Comparison of ENCODE assay signal across 8 mouse cellular contexts in genomic region chr19:46490634-46491033, GRCm38 (mm10). TPM values are rescaled to one million over a fixed set of nuclear protein-coding genes. Genes with fewer than 3 reads are reported as not detected.
DNase-seq lines count a peak whose midpoint lies in the region; ATAC-seq and TF ChIP-seq lines count a peak whose summit lies in the region.

No protein-coding gene starts in this region.

- peaks cover 18% of the 10 kb centered on the region for H3K36me3 ChIP-seq in lung, embryonic 14.5 days (ENCODE audit: insufficient read depth)

- DNase-seq in cerebellum, adult 9-11 months, result peak; percentile 15
- DNase-seq in cerebellum, adult 8-10 months, result no peak
- DNase-seq in lung, embryonic 14.5 days, result peak; percentile 74
- DNase-seq in lung, adult 2 months, result no peak
- DNase-seq in fibroblast of lung, adult 2 months (ENCODE audit: low read depth), result peak; percentile 66
- peak; percentile 62 to 80 for DNase-seq in lung, postnatal 4 days
- DNase-seq in layer of hippocampus, postnatal 14 days (ENCODE audit: low spot score in 2 of 2), result no peak
- DNase-seq in ovary, postnatal 10 days (ENCODE audit: low spot score), result no peak

- H3K4me2 ChIP-seq in lung, embryonic 14.5 days, result no peak overlapping the region

- H3K4me1 ChIP-seq in lung, embryonic 14.5 days (ENCODE audit: insufficient read depth), result peaks cover 2% of the 10 kb centered on the region; the same call in 1 of the 2 replicates
- H3K4me1 ChIP-seq in lung, adult 2 months (ENCODE audit: control insufficient read depth, insufficient read depth, low read length), result peaks cover 14% of the 10 kb centered on the region

- TF ChIP-seq POLR2A in lung, adult 2 months (IDR thresholded peaks at IDR 0.05; ENCODE audit: borderline replicate concordance, extremely low read depth, low read depth, low read length), result no peak

- no peak overlapping the region for H3K27ac ChIP-seq in lung, embryonic 14.5 days (ENCODE audit: low read depth)

- peak; percentile 50 for ATAC-seq in lung, embryonic 14.5 days (ENCODE audit: insufficient read depth)

- peak; percentile 35 for TF ChIP-seq CTCF in lung, embryonic 14.5 days (IDR thresholded peaks at IDR 0.05; ENCODE audit: low read depth)
- no peak for TF ChIP-seq CTCF in lung, adult 2 months (IDR thresholded peaks at IDR 0.05; ENCODE audit: insufficient read depth, low read length)

- no peak overlapping the region for H3K9ac ChIP-seq in lung, embryonic 14.5 days

- no peaks in the 10 kb centered on the region for H3K27me3 ChIP-seq in lung, embryonic 14.5 days (ENCODE audit: insufficient read depth, low read length)

- H3K9me3 ChIP-seq in lung, embryonic 14.5 days (ENCODE audit: low read depth, low read length), result no peaks in the 10 kb centered on the region

- no peak overlapping the region for H3K4me3 ChIP-seq in lung, embryonic 14.5 days (ENCODE audit: low read depth, low read length)
- H3K4me3 ChIP-seq in lung, adult 2 months (replicated peaks; ENCODE audit: extremely low read depth, low read depth, low read length), result no peak overlapping the region

- 5% methylated on average over 2 of the region's 2 CpGs for WGBS in lung, embryonic 14.5 days
- 2% methylated on average over 2 of the region's 2 CpGs for WGBS in lung, adult 2 months

RNA-seq across cellular contexts. Expression of gene Trim8, which starts 10.9 kb away (rescaled TPM):
- polyA plus RNA-seq in lung, embryonic 14.5 days (2014; fragmentation: Nextera tagmentation; extraction: Ambion mirVana), result 28.3 and 31.0 TPM in 2 replicates
- polyA plus RNA-seq in lung, adult 2 months (2012; rRNA removed), result 87.2 and 115 TPM in 2 replicates
- 100 to 1,000 TPM in 1 of 2 experiments, 10 to 100 TPM in 1; 98.9 to 110 TPM for total RNA-seq in layer of hippocampus, postnatal 14 days (2021)

Comparison
In these comparisons a context has a peak if more than half of its experiments do, and no peak if none do; other contexts are left out.
1. DNase-seq: peak in cerebellum, adult 9-11 months (single experiment), lung, embryonic 14.5 days (single experiment), fibroblast of lung, adult 2 months (single experiment) and lung, postnatal 4 days (2 of 2); none in cerebellum, adult 8-10 months (single experiment), lung, adult 2 months (single experiment), layer of hippocampus, postnatal 14 days (0 of 2) and ovary, postnatal 10 days (single experiment).